Mouse (Mus musculus) yolk sac, embryonic 10.5 days (tissue): ENCODE results near the gene Tmem30b.
A peak's percentile ranks its signal among the peaks of the same experiment; 100 is the strongest.
"Not testable (repeated sequence)": the region's sequence is repeated elsewhere in the genome, so short reads cannot be mapped to it uniquely, and the experiment has no call there.

Experiments
- DNase-seq: peaks from one replicate; pipeline ENCODE4 v3.0.0-alpha.2; 2017; ENCODE audit warnings: low spot score

Gene Tmem30b

GRCm38 (mm10) chr12:73558525-73559195, 12.5 kb upstream of the Tmem30b start:
- DNase-seq: no peak

- peak; percentile 58 for DNase-seq
These were observed 8.0 kb upstream of the Tmem30b start for GRCm38 (mm10) chr12:73554155-73554554.

- peak; percentile 51 for DNase-seq
These were observed 2.1 kb upstream of the Tmem30b start for GRCm38 (mm10) chr12:73548259-73548658.

GRCm38 (mm10) chr12:73547646-73548045, 1.5 kb upstream of the Tmem30b start:
- DNase-seq: peak; percentile 75

GRCm38 (mm10) chr12:73545672-73546085, 513 bp downstream of the Tmem30b start:
- DNase-seq: peak; percentile 75

GRCm38 (mm10) chr12:73544736-73545671, 1.2 kb downstream of the Tmem30b start:
- no peak for DNase-seq

GRCm38 (mm10) chr12:73543191-73543590, 3.0 kb downstream of the Tmem30b start:
- DNase-seq: no peak

GRCm38 (mm10) chr12:73540402-73540801, 5.8 kb downstream of the Tmem30b start:
- DNase-seq: no peak

GRCm38 (mm10) chr12:73539151-73539550, 7.0 kb downstream of the Tmem30b start:
- no peak for DNase-seq

GRCm38 (mm10) chr12:73538139-73538508, 8.1 kb downstream of the Tmem30b start:
- not testable (repeated sequence) for DNase-seq

- peak; percentile 50 for DNase-seq
These were observed 8.6 kb downstream of the Tmem30b start for GRCm38 (mm10) chr12:73537499-73538138.

- peak; percentile 50 for DNase-seq
These were observed 11.6 kb downstream of the Tmem30b start for GRCm38 (mm10) chr12:73534591-73534990.

- DNase-seq: no peak
These were observed 14.2 kb downstream of the Tmem30b start for GRCm38 (mm10) chr12:73531889-73532479.

- no peak for DNase-seq
These were observed 16.6 kb downstream of the Tmem30b start for GRCm38 (mm10) chr12:73529590-73529989.

- DNase-seq: no peak
These were observed 17.1 kb downstream of the Tmem30b start for GRCm38 (mm10) chr12:73529131-73529530.

- not testable (repeated sequence) for DNase-seq
These were observed 18.1 kb downstream of the Tmem30b start for GRCm38 (mm10) chr12:73528142-73528541.

GRCm38 (mm10) chr12:73525254-73525885, 20.8 kb downstream of the Tmem30b start:
- DNase-seq: no peak

GRCm38 (mm10) chr12:73523066-73523465, 23.1 kb downstream of the Tmem30b start:
- no peak for DNase-seq

GRCm38 (mm10) chr12:73521944-73522343, 24.2 kb downstream of the Tmem30b start:
- DNase-seq: no peak

GRCm38 (mm10) chr12:73521238-73521841, 24.9 kb downstream of the Tmem30b start:
- DNase-seq: peak; percentile 38

GRCm38 (mm10) chr12:73517768-73518167, 28.4 kb downstream of the Tmem30b start:
- DNase-seq: no peak
